Mouse (Mus musculus): ENCODE measurements around the gene Tmem168. TPM values are rescaled to one million over a fixed set of nuclear protein-coding genes. Genes with fewer than 3 reads are reported as not detected.

Gene Tmem168
- total RNA-seq, 2 experiments from 2014 or later, result 36.0 to 47.7 TPM

DNA sequence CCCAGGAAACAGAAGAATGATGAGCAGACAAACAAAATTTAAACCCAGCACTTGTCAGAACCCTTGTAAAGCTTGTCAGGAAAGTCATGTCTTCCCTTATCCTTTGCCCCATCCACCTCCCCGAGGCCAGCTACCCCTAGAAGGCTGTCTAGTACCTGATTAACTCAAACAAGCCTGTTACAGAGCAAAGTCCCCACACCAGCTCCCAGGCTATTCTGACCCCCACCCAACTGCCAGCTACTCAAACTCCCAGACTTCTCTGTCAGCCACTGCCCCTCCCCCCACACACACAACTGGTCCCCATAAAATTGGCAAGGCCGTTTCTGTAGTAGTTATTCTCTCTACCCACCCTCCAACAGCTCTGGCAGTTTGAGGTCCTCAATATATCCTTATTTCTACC lies 21.3 kb downstream of the Tmem168 start:
- ATAC-seq (ENCODE audit: poor library complexity, severe bottlenecking), result no peak

DNA sequence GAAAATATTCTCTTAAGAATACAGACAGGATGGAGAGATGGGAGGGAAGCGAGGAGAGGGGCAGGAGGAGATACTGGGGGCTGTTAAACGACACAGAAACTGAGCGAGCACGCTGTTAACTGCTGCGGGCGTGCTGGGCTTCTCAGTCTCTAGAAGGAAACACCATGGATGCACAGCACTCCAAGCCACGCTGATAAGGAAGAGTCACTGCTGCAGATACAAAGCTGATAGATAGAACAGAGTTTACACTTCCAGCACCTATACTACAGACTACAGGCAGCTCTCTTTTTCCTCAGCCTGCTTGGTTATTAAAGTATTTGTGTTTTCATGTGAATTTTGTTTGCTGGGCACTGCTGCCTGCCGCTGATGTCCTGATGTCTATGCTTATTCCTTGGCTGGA lies 21.7 kb downstream of the Tmem168 start:
- no peak for ATAC-seq (ENCODE audit: poor library complexity, severe bottlenecking)

DNA sequence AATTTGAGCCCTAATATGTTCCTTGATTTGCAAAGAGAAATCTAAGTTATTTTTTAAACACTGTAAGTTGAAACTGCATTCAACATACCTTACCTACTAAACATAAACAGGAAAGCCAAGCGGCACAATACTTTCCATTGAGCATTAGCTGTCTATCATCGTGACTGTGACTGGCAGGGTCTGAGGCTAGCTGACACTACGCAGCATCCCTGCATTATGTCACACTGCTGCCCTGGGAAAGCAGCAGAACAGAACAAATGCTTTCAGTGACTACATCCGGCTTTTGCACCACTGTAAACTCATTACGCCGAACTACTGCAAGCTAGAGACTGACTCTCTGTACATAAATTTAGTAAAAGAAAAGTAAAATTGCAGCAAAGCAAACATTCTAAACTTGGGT lies 23.1 kb downstream of the Tmem168 start:
- no peak for ATAC-seq (ENCODE audit: poor library complexity, severe bottlenecking)

DNA sequence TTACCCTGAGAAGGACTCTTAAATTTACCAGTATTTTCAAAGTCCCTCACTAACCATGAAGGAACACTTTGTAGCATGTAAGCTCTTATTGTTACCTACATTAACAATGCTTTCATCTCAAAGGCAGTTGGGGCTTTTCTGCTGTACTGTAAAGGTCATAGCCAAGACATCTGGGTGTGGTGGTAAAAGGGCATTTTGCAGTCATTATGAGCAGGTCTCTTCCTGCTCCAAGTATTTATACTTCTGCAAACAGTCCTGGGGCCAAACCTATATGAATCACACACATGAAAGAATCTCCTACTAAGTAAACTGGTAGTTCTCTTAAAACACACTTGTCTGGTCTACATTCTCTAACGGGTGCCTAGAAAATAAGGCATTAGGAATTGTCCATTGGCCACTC lies 25.8 kb downstream of the Tmem168 start:
- no peak for ATAC-seq (ENCODE audit: poor library complexity, severe bottlenecking)

- no peak for ATAC-seq (ENCODE audit: poor library complexity, severe bottlenecking)
Measured at GRCm38 (mm10) chr6:13565734-13566133, 42.2 kb downstream of the Tmem168 start.

DNA sequence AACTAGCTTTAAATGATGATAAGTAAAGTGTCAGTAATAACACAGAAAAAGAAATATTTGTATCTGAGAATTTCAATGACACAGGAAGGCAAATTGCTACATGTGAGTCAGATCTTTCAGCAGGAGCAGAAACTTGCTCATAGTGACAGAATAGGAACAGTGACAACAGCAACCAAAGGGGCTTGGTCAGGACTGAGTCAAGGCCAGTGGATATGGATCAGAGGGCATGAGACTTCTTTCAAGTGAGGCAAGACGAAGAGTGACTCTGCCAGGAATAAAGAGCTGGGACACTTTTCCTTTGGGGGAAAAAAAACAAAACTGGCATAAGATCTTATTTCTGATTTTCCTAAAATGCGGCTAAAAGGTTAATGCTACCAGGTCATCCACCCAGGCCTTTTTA lies 52.6 kb downstream of the Tmem168 start:
- no peak for ATAC-seq (ENCODE audit: poor library complexity, severe bottlenecking)

GRCm38 (mm10) chr6:13541761-13542160 lies 66.1 kb downstream of the Tmem168 start:
- ATAC-seq (ENCODE audit: poor library complexity, severe bottlenecking), result no peak

- no peak for ATAC-seq (ENCODE audit: poor library complexity, severe bottlenecking)
Measured at GRCm38 (mm10) chr6:13537275-13537964, 70.5 kb downstream of the Tmem168 start.

Other genes with a start within 250 kb of the Tmem168 start
- 30.3 and 33.4 TPM in 2 replicates for gene Bmt2, start 69.9 kb upstream of the Tmem168 start, total RNA-seq (2015)
- gene Bmt2, start 69.9 kb upstream of the Tmem168 start, total RNA-seq (2017), result 24.0 and 27.7 TPM in 2 replicates
- 0.18 and 0.27 TPM in 2 replicates for gene Gpr85, start 231.8 kb upstream of the Tmem168 start, total RNA-seq (2015)
- gene Gpr85, start 231.8 kb upstream of the Tmem168 start, total RNA-seq (2017), result 0.28 TPM in 1 of 2 replicates, not detected in the other

Data from megakaryocyte, adult 5-6 weeks (primary cell).